Mouse (Mus musculus) megakaryocyte, embryonic 14.5 days (primary cell): ENCODE data around the gene Tmem242. TPM values are rescaled to one million over a fixed set of nuclear protein-coding genes. Genes with fewer than 3 reads are reported as not detected.

ENCODE experiments used
- H3K27me3 ChIP-seq: replicated peaks from 2 replicates; pipeline ENCODE3; 2012; ENCODE audit warnings: inconsistent platforms
- H3K36me3 ChIP-seq: replicated peaks from 2 replicates; pipeline ENCODE3; 2012; ENCODE audit warnings: low read length, inconsistent platforms, mixed read lengths
- H3K4me1 ChIP-seq: 2 replicates; pipeline ENCODE4 v1.6.1; 2012; ENCODE audit warnings: inconsistent platforms
- H3K4me3 ChIP-seq: replicated peaks from 2 replicates; pipeline ENCODE3; 2012; ENCODE audit warnings: moderate library complexity, mild to moderate bottlenecking, inconsistent platforms
- H3K9me3 ChIP-seq: 2 replicates; pipeline ENCODE4 v1.6.1; 2012; ENCODE audit warnings: inconsistent platforms
- FLI1 ChIP-seq: IDR thresholded peaks from 2 replicates; pipeline ENCODE4 v1.6.1; 2012; ENCODE audit warnings: low read length, inconsistent platforms, mixed read lengths
- GATA1 ChIP-seq: IDR thresholded peaks from 3 replicates; pipeline ENCODE4 v1.6.1; 2012; ENCODE audit warnings: mixed read lengths, low read length, inconsistent platforms, borderline replicate concordance
- polyA plus RNA-seq: library from polyadenylated mRNA; stranded (reverse); fragments of >175 nt; gene quantifications from 2 replicates; pipeline ENCODE4 v1.2.3, GENCODE M21; 2012; ENCODE audit warnings: low replicate concordance; ENCODE audit not compliant: insufficient read depth

The Tmem242 gene
- polyA plus RNA-seq, 1 experiment = 50.8 TPM

DNA sequence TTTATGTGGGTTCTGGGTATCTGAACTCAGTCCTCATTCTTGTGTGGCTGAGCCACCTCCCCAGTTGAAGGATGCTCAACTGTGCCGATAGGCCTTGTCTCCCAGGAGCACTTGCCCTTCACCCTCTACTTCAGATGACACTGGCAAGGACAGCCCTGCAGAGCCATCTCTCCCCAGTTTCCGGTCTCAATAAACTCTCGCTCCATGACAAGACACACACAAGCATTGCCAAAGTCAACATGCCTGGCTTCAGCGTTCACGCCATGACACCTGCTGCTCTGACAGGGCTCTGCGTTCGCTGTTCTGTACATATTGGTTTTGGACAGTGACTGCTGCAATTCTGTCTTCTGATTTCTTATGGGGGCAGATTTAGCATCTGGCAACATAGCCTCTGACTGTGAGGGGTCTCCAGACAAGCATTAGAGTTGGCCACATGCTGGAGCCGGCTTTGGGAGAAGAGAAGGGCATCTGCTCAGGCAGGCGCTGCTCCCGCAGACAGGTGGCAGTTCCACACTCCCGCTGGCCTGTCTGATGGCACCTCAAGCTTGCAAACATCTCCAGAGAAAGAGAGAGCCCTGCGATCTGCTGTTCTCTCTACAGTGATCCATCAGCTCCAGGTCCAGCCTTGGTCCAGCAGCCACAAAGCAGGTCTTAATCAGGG is 53.0 kb downstream of the Tmem242 start:
- TF ChIP-seq FLI1 = no peak

DNA sequence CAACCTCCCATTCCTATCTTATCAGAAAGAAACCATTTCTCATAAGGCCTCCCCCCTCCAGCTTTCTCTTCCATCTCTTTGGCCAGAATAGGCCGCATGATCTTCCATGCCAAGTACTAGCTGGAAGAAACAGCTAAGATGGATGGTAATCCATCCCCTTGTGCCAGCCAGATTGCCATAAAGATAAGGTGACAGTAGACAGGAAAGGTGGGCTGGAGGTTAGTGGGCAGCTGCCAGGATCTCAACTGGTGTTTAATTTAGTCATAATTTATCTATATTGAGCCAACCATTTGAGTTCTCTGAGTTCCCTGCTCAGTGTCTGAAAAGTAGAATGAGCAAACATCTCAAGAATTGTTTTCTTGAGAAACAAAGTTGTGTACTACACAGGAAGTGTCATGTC is 54.4 kb downstream of the Tmem242 start:
- no peak for TF ChIP-seq FLI1
- TF ChIP-seq GATA1 = no peak
- Histone ChIP-seq H3K9me3 (peaks cover 8% of the 10 kb centered on the region; the same call in 1 of the 2 replicates), H3K4me3 (no peak overlapping the region), H3K4me1 (peaks cover 64% of the 10 kb centered on the region), H3K27me3 (peaks cover 15% of the 10 kb centered on the region), H3K36me3 (no peaks in the 10 kb centered on the region)

More for the DNA sequence above, 53.0 kb downstream of the Tmem242 start:
- Histone ChIP-seq H3K9me3 (peaks cover 6% of the 10 kb centered on the region; the same call in 1 of the 2 replicates), H3K4me1 (peaks cover 78% of the 10 kb centered on the region), H3K36me3 (no peaks in the 10 kb centered on the region), H3K27me3 (peaks cover 15% of the 10 kb centered on the region), H3K4me3 (no peak overlapping the region)

DNA sequence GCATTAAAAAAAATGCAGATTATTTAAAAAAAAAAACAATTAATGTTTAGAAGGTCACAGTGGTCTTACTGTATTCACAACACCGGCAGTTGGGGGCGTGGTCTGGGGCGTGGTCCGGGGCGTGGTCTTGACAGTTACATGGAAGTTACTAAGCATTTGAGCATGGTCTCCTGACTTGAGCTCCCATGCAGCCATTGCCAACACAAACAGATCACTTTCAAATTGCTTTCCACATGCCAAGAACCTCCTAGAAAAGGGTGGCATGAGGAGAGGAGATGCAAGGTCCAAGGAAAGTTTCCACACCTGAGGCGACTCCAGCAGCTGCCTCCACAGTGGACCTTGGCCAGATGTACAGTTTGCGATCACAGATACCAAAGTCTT is 62.1 kb downstream of the Tmem242 start:
- peak overlapping the region; percentile 46 for H3K4me3 ChIP-seq
- TF ChIP-seq GATA1 (no peak), FLI1 (no peak)

DNA sequence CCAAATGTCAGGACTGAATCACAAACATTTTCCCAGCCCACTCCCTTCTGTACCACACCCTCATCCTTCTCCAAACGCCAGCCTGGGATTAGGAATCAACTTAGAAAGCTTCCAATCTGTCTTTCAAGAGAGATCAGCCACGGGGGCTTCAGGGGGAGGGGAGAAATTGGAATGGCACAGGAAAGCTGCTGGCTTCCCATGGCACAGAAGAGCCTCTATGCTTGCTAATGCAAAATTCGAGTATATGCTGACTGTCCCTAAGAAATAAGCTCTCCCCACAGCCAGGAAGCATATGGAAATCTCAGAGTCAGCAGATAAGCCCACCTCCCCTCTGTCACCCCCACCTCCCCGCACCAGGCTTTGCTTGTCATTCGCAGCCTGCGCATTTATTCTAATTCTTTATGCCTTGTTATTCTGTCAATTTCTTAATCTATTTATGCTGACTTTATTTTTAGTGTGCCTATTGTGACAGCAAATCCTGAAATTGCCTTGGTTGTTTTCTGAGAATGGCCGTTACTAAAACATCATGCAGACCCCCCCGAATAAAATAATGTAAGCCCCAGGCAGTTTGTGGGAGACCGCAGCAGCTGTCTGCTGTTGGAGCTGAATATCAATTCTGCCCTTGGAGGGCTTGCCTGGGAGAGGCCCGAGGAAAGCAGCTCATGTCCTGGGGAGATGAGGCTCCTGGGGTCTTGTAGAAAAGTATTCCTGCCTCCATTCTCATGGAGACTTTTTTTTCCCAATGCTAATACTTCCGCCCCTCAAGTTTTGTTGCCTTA is 62.7 kb downstream of the Tmem242 start:
- Histone ChIP-seq H3K4me1 (peaks cover 26% of the 10 kb centered on the region), H3K9me3 (peaks cover 6% of the 10 kb centered on the region; the same call in 1 of the 2 replicates), H3K27me3 (peaks cover 6% of the 10 kb centered on the region), H3K36me3 (no peaks in the 10 kb centered on the region), H3K4me3 (no peak overlapping the region)
- no peak for TF ChIP-seq GATA1
- TF ChIP-seq FLI1 = no peak

More for the DNA sequence above, 62.1 kb downstream of the Tmem242 start:
- Histone ChIP-seq H3K27me3 (peaks cover 11% of the 10 kb centered on the region), H3K36me3 (no peaks in the 10 kb centered on the region), H3K4me1 (peaks cover 31% of the 10 kb centered on the region), H3K9me3 (peaks cover 8% of the 10 kb centered on the region; the same call in 1 of the 2 replicates)

DNA sequence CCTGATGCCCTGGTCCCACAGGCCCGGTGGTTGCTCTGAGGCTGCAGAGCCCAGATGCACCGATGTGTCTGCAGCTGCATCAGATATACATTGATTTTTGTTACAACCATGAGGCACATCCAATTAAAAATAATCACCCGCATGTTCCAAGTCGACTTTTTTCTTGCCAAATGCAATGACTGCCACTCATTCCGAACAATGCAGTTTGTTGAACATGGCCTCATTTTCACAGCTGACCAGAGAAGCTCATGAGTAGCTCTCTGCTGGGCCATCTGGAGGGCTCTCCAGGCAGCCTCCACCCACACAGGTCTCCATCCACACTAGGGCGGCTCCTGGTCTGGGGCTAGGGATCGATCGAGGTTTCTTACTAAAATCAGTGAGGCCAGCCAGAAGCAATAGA is 67.1 kb downstream of the Tmem242 start:
- Histone ChIP-seq H3K4me3 (no peak overlapping the region), H3K27me3 (peaks cover 10% of the 10 kb centered on the region), H3K4me1 (peaks cover 19% of the 10 kb centered on the region), H3K36me3 (no peaks in the 10 kb centered on the region), H3K9me3 (peaks cover 22% of the 10 kb centered on the region)
- TF ChIP-seq FLI1 (no peak), GATA1 (no peak)

DNA sequence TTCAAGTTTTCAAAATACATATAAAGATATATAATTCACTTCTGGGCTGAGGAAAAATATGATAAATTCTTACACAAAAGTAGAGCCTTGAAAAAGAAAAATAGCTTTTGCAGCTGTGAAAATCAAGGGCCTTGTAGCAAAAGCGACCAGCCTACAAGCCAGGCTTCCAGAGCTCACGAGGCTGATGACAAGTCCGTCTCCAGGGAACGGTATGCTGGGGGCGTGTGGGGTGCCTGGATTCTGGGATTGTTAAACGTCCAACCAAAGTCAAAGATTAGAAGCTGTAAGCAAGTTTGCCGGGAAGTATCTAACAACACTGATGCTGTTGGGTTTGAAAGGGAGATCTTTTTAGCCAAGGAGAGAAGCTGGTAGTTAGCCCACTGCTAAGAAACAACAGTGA is 68.5 kb downstream of the Tmem242 start:
- Histone ChIP-seq H3K4me1 (peaks cover 5% of the 10 kb centered on the region), H3K36me3 (no peaks in the 10 kb centered on the region), H3K27me3 (peaks cover 8% of the 10 kb centered on the region), H3K9me3 (peaks cover 22% of the 10 kb centered on the region), H3K4me3 (no peak overlapping the region)
- no peak for TF ChIP-seq FLI1
- TF ChIP-seq GATA1 = no peak

DNA sequence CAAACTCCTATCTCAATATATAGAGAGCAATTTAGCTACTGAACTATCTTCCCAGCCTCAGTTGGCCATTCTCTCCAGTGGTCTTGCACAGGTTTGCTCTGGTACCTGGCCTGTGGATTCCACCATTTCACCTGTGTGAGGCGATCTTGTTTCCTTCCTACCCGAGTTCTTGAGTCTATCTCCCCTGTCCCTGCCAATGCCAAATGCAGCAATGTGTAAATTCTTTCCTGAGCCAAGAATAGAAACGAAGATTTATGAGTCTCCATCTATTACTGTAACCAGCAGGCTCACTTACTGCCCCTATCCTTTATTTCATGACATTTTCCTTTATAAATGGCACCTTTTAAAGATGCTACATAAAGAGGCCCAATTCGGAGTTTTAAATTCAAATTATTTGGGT is 69.0 kb downstream of the Tmem242 start:
- peaks cover 22% of the 10 kb centered on the region for H3K9me3 ChIP-seq
- no peak overlapping the region for H3K4me3 ChIP-seq
- no peaks in the 10 kb centered on the region for H3K36me3 ChIP-seq
- peaks cover 8% of the 10 kb centered on the region for H3K27me3 ChIP-seq
- peaks cover 9% of the 10 kb centered on the region for H3K4me1 ChIP-seq
- TF ChIP-seq GATA1 (no peak), FLI1 (no peak)

DNA sequence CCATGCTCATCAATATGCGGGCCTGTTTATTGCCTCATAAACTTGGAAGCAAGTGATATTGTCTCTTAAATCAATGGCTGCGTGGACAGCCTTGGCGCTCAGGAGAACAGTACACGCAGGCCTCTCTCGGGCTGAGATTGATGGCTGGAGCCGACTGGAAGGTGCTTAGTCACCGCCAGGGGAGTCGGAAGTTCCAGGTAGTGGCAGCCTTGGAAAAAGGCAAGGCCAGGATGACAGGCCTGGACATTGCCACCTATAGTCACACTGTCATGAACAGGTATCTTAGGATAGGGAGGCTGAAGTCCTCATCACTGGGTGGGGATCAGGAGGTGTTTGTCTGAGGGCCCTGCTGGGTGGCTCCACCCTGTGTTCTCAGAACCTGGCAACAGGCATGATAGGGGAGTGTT is 74.1 kb downstream of the Tmem242 start:
- H3K27me3 ChIP-seq = peaks cover 31% of the 10 kb centered on the region
- H3K4me3 ChIP-seq = no peak overlapping the region
- TF ChIP-seq FLI1 (no peak), GATA1 (no peak)
- H3K36me3 ChIP-seq = no peaks in the 10 kb centered on the region
- H3K4me1 ChIP-seq = peaks cover 19% of the 10 kb centered on the region
- peaks cover 22% of the 10 kb centered on the region for H3K9me3 ChIP-seq

Other genes starting within 250 kb of the Tmem242 start
- not detected in 2 replicates for gene Ldhal6b, start 21.5 kb downstream of the Tmem242 start, polyA plus RNA-seq
- gene Zdhhc14, start 52.3 kb upstream of the Tmem242 start, polyA plus RNA-seq = 8.5 and 12.5 TPM in 2 replicates